Mouse (Mus musculus): ENCODE results near the gene Gpatch2. TPM values are rescaled to one million over a fixed set of nuclear protein-coding genes. Genes with fewer than 3 reads are reported as not detected.

The Gpatch2 gene
- polyA plus RNA-seq (2015; fragmentation: Illumina TruSeq; extraction: RNeasy Lipid Tissue Mini Kit (QIAGEN cat#74804); ENCODE audit: low read depth, low replicate concordance), result 9.3 TPM

GRCm38 (mm10) chr1:187215181-187216116, at the start of gene Gpatch2, which contains the start of gene Spata17:
TSS of gene Gpatch2 (plus strand) at chr1:187215508.
TSS of gene Spata17 (minus strand) at chr1:187215465.

Other genes with a start within 250 kb of the Gpatch2 start
- gene D1Pas1, start 248.1 kb upstream of the Gpatch2 start, polyA plus RNA-seq (2015; fragmentation: Illumina TruSeq; extraction: RNeasy Lipid Tissue Mini Kit (QIAGEN cat#74804); ENCODE audit: low read depth, low replicate concordance), result not detected
- 1.3 TPM for gene Spata17, start within 50 bp of the Gpatch2 start, polyA plus RNA-seq (2015; fragmentation: Illumina TruSeq; extraction: RNeasy Lipid Tissue Mini Kit (QIAGEN cat#74804); ENCODE audit: low read depth, low replicate concordance)

Data from brain, adult 10 weeks (tissue).